Mouse (Mus musculus) lung, postnatal 25 days (tissue): Measurements from ENCODE around the gene Scgb1c1.
A peak's percentile ranks its signal among the peaks of the same experiment; 100 is the strongest.

Experiments
- DNase-seq: peaks from one replicate; pipeline ENCODE4 v3.0.0; 2022; ENCODE audit warnings: low spot score

The Scgb1c1 gene

GRCm38 (mm10) chr7:140844905-140845665, at the start of gene Scgb1c1:
TSS of gene Scgb1c1 (plus strand) at chr7:140845547.
- peak; percentile 92 for DNase-seq

DNA sequence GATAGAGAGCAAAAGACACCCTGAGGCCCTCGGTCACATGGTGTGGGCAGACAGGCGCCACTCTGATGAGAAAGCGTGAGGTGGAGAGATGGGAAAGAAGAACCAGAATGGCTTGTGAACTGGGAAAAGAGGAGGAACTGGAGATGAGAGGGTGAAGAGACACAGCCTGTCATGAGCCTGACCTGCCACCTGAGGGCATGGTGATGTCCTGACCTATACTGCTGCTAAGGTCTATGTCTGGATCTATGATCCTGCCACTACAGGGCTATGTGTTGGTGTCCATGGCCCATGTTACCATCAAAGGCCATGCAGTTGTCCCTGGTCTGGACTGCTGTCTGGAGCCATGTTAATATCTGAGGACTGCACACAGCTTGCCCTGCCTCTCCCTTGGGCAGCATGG, 47.7 kb upstream of the Scgb1c1 start:
- DNase-seq: no peak

DNA sequence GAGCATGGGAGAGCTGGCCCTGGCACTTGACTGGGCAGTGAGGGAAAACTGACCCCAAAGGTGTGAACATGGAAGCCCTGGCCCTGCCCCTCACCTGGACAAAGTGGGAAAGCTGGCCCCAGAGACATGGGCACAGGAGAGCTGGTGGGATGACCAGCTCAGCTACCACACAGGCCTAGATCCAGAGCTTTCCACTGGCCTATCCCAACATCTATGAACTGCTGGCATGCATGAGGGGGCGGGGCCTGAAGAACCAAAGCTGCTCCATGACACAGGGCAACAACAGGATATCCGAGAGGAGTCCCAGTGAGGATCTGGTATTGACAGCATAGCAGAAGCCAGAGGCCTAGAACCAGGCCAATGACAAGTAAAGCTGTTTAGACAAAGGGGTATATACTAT, 47.1 kb upstream of the Scgb1c1 start:
- DNase-seq: no peak

DNA sequence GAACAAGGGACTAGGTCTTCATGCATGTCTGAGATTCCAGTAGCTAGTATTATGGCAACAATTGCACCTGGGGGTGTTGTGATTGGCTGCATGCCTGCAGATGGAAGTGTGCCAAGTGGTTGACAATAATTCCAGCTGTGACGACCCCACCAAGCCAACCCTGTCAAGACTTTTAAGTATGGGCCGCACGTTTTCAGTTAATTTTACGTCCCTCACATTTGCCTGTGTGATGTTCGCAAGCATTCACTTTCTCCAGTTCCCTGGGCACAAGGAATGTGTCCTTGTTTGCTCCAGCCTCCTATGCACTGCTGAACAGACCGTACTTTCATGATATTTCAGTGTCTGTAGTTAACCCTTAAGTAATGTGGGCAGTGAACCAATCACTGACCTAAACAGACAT, 42.7 kb upstream of the Scgb1c1 start:
- no peak for DNase-seq

GRCm38 (mm10) chr7:140805704-140806103, 39.6 kb upstream of the Scgb1c1 start:
- peak; percentile 59 for DNase-seq

GRCm38 (mm10) chr7:140810496-140810895, 34.9 kb upstream of the Scgb1c1 start:
- no peak for DNase-seq

GRCm38 (mm10) chr7:140811714-140812113, 33.6 kb upstream of the Scgb1c1 start:
- no peak for DNase-seq

DNA sequence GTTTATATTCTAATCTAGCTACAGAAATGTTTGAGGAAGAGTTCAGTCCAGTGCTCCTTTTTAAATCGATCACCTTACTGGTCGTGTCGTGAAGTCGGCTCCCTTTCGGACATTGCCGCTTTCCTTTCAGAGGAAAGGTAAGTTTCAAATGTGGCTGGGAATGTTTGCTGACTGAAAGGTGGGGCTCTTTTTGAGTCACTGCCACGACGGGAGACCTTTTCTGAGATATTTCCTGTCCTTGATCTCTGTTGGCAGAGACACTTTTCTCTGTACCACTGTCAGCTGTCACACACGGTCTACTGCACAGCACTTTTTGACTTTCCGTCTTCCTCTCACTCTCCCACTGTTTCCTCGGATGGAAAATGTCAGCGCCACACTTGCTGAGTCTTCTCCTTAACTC, 32.5 kb upstream of the Scgb1c1 start:
- no peak for DNase-seq

GRCm38 (mm10) chr7:140820173-140820572, 25.2 kb upstream of the Scgb1c1 start:
- DNase-seq: no peak

DNA sequence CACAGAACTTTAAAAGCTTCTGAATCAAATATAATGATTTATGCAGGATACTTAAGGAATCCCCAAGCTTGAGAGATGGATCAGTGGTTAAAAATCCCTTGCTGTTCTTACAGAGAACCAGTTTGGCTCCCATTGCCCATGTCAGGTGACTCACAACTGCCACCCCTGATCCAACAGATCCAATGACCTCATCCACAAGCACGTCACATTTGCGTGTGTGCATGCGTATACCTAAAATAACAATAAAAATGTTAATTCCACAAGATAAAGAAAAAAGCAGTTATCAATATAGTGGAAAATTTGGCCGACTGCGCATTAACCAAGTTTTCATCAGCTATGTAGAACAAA, 24.1 kb upstream of the Scgb1c1 start:
- no peak for DNase-seq

GRCm38 (mm10) chr7:140821653-140822329, 23.6 kb upstream of the Scgb1c1 start, which contains the start of gene Zfp941:
TSS of gene Zfp941 (minus strand) at chr7:140822178.
- no peak for DNase-seq

DNA sequence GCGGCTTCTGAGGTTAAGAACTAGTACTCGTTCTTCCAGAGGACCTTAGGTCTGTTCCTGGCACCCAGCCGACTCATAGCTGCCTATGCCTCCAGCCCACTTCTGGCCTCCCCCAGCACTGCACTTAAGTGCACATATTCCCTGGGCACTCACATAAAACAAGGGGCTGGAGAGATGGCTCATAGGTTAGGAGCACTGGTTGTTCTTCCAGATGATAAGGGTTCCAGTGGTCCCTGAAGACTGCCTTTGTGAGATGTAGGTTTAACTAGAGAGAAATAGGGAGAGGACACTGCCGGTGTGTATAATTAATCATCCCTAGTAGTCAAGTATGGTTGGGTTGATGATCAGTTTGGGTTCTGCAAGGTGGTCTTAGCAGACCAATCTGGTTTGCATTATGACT, 22.6 kb upstream of the Scgb1c1 start:
- DNase-seq: no peak

DNA sequence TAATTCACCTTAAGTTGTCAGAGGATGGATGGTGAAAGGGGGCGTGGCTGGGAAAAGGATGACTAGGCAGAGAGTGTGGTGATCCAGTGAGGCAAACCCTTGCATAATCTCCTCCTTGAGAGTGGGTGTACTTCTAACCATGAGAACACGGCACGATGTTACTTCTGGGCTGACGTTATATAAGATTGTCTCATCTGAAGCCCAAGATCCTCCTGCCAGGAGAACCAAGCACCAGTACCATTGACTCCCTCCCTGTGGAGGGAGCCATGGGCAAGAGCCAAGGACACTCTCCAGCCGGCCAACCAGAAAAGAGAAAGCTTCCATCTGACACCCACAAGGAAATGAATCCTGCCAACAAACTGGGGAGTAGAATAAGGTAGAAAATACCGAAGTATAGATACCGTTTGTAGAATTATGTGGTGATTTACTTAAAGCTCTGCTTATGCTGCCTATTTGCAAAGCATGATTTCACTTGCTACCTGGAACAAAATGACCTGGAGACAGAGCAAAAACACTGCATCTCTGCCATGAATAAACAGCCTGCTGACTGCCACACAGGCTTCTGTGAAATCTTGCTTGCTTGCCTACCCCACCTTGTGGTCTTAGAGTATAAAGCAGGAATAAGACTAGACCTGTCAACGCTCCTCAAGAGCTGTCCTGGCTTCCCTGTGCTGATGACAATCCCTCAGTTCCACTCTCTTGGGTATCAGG, 17.0 kb upstream of the Scgb1c1 start:
- peak; percentile 60 for DNase-seq

DNA sequence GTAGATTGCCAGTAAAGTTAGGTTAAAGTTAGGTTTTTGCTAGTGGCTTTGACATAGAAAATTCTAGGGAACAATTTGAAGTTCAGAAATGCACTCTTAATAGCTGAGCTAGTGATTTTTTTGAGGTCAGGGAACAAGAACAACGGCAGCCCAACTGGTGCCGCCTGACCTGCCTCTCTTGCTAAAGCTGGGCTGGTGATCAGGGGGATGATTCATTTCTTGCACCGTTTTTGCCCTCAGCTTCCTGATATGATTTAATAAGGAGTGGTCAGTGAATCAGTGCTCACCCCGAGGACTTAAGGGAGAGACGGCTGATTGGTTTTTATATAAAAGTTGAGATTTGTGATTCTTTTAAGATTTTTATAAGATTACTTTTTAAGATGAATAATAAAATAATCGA, 13.9 kb upstream of the Scgb1c1 start:
- no peak for DNase-seq

DNA sequence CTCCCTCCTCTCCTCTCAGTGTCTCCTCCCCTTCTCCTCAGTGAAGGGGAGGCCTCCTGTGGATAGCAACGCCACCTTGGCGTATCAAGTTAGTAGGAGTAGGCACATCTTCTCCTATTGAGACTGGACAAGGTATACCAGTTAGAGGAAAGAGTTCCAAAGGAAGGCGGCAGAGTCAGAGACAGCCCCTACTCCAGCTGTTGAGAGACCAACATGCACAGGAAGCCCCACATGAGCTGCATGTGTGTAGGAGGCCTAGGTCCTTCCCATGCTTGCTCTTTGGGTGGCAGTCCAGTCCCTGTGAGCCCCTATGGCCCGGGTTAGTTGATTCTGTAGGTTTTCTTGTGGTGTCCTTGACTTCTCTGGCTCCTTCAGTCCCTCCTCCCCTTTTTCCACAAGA, 12.0 kb upstream of the Scgb1c1 start:
- no peak for DNase-seq

GRCm38 (mm10) chr7:140834968-140835757, 10.2 kb upstream of the Scgb1c1 start, which contains the start of gene Urah:
TSS of gene Urah (plus strand) at chr7:140835018.
- peak; percentile 74 for DNase-seq

DNA sequence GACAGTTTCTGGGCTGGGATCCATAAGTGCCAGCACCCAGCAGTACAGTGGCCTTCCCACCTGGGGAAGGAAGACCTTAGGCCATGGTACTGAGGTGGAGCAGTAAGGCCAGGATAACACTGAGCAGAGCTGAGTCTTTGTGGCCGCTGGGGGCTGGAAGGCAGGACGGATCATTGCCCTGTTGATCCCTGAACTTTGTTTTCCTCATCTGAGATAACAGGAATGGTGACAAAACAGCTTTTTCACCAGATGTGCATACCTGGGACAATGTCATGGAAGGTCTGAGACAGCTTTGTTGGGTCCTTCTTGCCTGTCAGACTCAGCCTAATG, 9.6 kb upstream of the Scgb1c1 start:
- no peak for DNase-seq

GRCm38 (mm10) chr7:140836243-140837115, 8.9 kb upstream of the Scgb1c1 start:
- DNase-seq: no peak

GRCm38 (mm10) chr7:140839556-140839955, 5.8 kb upstream of the Scgb1c1 start:
- no peak for DNase-seq

- DNase-seq: no peak
These were observed 4.3 kb upstream of the Scgb1c1 start for GRCm38 (mm10) chr7:140840750-140841735.
